Mouse (Mus musculus) gastrocnemius, postnatal 36 days (tissue): ENCODE results near the gene Usp12. TPM values are rescaled to one million over a fixed set of nuclear protein-coding genes. Genes with fewer than 3 reads are reported as not detected.

ENCODE experiments used
- DNase-seq, 2 experiments: peaks; one replicate each; pipeline ENCODE4 v3.0.0; 2022
- intact Hi-C: fragments of 180-260 bp; cut with DNase I; formaldehyde crosslinking; loops from one replicate; pipeline ENCODE4 v1.15.1; 2025
- long read RNA-seq, 2 experiments: library from polyadenylated mRNA; stranded (forward); transcript quantifications; one replicate each; pipeline ENCODE4 v2.0.0; 2021
- total RNA-seq, 2 experiments: library from RNA; stranded (reverse); gene quantifications; 2 replicates each; pipeline ENCODE4 v1.2.3; 2021

Gene Usp12
- 10 to 100 TPM; 15.9 to 16.8 TPM for total RNA-seq
- long read RNA-seq, experiment 1, full-length matches to known transcripts, result 1 of 8 reads
- long read RNA-seq, experiment 1, partial matches to known transcripts, result 0 of 8 reads
- long read RNA-seq, experiment 1, other reads (novel, unspliced or antisense), result 7 of 8 reads
- long read RNA-seq, experiment 2, full-length matches to known transcripts, result 1 of 8 reads
- long read RNA-seq, experiment 2, partial matches to known transcripts, result 0 of 8 reads
- long read RNA-seq, experiment 2, other reads (novel, unspliced or antisense), result 7 of 8 reads

DNA sequence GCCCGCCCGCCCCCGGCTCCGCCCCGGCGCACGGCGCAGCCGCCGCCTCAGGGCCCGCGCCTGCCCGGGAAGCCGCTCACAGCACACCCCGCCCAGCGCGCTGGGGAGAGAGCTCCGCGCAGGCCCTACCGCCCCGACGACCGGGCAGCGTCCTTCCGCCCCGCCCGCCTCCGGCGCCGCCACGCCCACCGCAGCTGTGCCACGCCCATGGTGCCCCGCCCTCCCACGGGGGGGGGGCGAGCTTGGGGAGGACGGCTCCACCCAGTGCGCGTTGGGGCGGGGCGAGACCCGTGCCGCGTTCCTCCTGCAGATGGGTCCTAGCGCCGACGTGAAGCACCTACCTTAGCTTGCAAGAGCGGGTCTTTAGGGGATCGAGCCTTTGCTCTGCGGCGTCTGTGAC, at the start of gene Usp12:
TSS of gene Usp12 (minus strand) at position 154 of the 400 bp plus-strand sequence.
- DNase-seq, result peak; percentile 96 to 99
- intact Hi-C loops, result loop anchor here (2.0 to 10.0 kb wide), 2 partner anchors 38 to 570 kb away; partner anchors contain the start of genes Rnf6 and Rpl21

- intact Hi-C loops, result loop anchor here (5.0 kb wide), 1 partner anchor 137 kb away; no protein-coding TSS in a partner anchor
- DNase-seq, result no peak
Measured at GRCm38 (mm10) chr5:146844301-146844941, 49.6 kb upstream of the Usp12 start.

- DNase-seq, result no peak
- intact Hi-C loops, result loop anchor here (5.0 kb wide), 1 partner anchor 135 kb away; no protein-coding TSS in a partner anchor
Measured at GRCm38 (mm10) chr5:146841996-146842395, 47.2 kb upstream of the Usp12 start.

DNA sequence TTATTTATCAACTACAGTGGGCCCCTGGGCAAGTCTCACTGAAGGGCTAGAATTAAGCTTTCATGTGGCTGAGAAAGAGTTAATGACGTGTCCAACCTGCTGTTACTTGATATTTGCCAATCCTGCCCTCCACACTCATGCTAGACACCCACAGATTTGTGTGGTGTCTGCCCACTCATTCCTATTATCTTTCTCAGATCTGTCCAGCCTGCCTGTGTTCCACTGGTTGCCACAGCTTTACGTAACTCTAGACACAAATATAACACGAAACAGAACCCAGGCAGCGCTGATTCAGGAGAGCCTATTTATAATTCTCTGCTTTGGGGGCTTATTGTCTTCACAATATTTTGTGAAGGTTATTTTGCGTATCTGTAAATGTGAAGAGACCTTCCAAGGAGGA, 46.5 kb upstream of the Usp12 start:
- intact Hi-C loops, result loop anchor here (5.0 kb wide), 1 partner anchor 134 kb away; no protein-coding TSS in a partner anchor

GRCm38 (mm10) chr5:146840422-146840821, 45.6 kb upstream of the Usp12 start:
- intact Hi-C loops, result loop anchor here (5.0 kb wide), 1 partner anchor 133 kb away; no protein-coding TSS in a partner anchor

More for the DNA sequence above, 46.5 kb upstream of the Usp12 start:
- DNase-seq, result no peak

GRCm38 (mm10) chr5:146839760-146840159, 45.0 kb upstream of the Usp12 start:
- intact Hi-C loops, result loop anchor here (5.0 kb wide), 1 partner anchor 132 kb away; no protein-coding TSS in a partner anchor
- no peak for DNase-seq

More at GRCm38 (mm10) chr5:146840422-146840821, 45.6 kb upstream of the Usp12 start:
- DNase-seq, result no peak

GRCm38 (mm10) chr5:146838836-146839648, 44.2 kb upstream of the Usp12 start:
- intact Hi-C loops, result no loop called here
- no peak for DNase-seq

- no peak for DNase-seq
- intact Hi-C loops, result no loop called here
Measured at GRCm38 (mm10) chr5:146837967-146838720, 43.3 kb upstream of the Usp12 start.

- DNase-seq, result no peak
- intact Hi-C loops, result no loop called here
Measured at GRCm38 (mm10) chr5:146834959-146835358, 40.2 kb upstream of the Usp12 start.

- intact Hi-C loops, result loop anchor here (2.0 kb wide), 1 partner anchor 39 kb away; the partner anchor contains the start of gene Usp12
- no peak for DNase-seq
Measured at GRCm38 (mm10) chr5:146833673-146834201, 38.9 kb upstream of the Usp12 start.

DNA sequence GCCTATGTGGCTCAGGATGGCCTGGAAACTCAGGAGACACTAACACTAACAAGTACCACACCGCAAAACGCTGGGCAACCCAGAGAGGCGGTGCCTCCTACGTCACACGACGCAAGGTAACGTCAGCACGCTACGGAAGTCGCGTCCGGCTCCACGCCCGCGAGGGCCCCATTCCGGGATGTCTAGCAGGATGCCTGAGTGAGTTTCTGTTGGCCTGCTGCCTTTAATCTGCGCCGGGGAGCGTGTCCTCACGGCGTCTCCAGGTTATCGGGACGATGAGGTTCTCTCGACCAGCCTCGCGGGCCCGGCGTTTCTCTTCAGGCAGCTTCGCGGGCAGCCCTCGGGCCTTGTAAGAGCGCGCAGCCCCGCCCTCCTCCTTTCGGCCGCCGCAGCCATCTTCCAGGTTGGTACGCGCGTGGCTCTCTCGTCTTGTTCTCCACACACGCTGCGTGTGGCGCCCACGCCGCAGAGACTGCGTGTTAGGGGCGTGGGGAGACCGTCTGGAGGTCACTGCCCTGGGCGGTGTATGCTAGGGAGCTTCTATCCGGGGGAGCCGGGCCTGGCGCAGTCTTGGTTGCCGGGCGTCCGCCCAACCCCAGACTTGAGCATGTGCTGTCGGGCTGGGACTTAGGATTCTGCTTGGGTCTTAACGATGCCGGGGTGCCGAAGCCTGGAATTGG, 38.1 kb upstream of the Usp12 start, which contains the start of gene Rpl21:
TSS of gene Rpl21 (plus strand) at position 122 of the 680 bp plus-strand sequence.
- intact Hi-C loops, result loop anchor here (2.0 kb wide), 1 partner anchor 38 kb away; the partner anchor contains the start of gene Usp12
- peak; percentile 89 to 98 for DNase-seq

GRCm38 (mm10) chr5:146832435-146832768, 37.6 kb upstream of the Usp12 start:
- intact Hi-C loops, result loop anchor here (2.0 kb wide), 1 partner anchor 38 kb away; the partner anchor contains the start of gene Usp12
- no peak for DNase-seq

DNA sequence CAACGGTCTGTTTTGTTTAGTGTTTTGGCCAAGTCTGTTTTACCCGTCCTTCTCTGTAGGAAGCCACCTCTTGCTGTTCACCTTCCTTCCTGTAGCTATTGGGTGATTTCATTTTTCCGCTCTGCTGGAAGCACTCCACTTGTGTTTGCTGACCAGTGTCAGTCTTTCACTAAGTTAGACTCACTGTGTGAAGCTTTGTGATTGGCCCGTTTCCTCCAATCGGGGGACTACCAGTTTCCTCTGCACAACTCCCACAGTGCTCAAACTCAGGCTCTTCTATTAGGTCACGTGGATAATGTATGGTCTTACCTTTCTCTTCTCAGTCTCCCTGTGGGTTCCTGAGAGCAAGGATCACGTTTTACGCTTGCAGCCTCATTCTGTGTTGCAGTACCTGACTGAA, 34.7 kb upstream of the Usp12 start:
- no peak for DNase-seq
- intact Hi-C loops, result no loop called here

DNA sequence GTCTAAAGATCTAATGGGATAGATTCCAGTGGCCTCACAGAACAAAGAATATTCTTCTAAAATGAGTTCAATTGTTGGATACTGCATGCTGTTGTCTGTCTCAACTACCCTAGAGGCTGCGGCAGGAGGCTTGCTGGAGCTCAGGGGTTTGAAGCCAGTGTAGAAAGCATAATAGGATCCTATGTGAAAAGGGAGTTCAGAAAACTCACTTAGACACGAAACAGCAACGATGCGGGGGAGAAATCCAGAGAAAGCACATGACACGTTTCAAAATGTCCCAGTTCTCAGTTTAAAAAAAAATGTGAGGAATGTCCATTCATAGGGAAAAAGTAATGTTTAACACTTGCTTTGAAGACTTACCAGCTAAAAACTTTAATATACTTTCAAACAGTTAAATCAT, 28.2 kb upstream of the Usp12 start:
- intact Hi-C loops, result no loop called here
- no peak for DNase-seq

DNA sequence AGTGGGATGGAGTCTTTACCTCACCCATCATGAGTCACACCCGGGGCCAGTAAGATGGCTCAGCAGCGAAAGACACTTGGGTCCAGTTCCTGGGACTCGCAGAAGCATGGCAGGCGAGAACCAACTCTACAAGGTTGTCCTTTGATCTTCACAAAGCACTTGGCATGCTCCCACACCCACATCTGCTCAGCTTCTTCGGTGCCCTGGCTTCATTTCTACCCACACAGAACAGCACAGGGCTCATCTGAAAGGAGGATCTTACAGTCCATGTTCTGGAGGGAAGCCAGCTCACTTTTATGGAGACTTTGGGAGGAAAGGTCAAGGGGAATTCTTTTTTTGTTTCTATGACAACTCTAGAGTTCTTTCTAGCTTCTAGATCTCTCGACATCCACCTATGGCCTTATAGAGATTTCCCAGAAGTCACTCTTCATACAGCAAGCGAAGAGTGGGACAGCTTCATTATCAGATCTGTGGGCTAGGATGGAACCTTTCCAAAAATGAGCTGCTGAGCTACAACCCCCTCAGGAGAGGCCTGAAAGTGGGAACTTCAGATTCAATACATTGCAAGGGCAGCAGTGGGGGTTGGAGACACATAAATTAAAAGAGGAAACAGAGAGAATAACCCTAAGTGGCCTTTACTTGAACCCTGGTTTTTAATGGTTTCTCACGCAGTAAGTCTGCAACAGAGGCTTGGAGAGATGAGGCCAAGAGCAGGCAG, 24.3 kb upstream of the Usp12 start:
- DNase-seq, result no peak
- intact Hi-C loops, result no loop called here

GRCm38 (mm10) chr5:146817583-146817982, 22.8 kb upstream of the Usp12 start:
- DNase-seq, result no peak
- intact Hi-C loops, result no loop called here

DNA sequence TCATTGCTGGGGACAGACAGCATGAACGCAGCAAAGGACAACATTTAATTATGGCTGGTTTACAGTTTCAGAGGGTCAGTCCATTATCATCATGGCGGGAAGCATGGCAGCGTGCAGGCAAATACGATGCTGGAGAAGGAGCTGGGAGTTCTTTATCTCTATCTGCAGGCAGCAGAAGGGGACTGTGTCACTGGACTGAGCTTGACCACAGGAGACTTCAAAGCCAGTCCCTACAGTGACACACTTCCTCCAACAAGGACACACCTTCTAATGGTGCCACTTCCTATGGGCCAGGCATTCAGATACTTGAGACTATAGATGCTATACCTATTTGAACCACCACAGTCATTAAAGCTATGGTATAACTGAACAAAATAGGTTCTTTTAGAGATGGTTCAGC, 20.6 kb upstream of the Usp12 start:
- no peak for DNase-seq
- intact Hi-C loops, result no loop called here

DNA sequence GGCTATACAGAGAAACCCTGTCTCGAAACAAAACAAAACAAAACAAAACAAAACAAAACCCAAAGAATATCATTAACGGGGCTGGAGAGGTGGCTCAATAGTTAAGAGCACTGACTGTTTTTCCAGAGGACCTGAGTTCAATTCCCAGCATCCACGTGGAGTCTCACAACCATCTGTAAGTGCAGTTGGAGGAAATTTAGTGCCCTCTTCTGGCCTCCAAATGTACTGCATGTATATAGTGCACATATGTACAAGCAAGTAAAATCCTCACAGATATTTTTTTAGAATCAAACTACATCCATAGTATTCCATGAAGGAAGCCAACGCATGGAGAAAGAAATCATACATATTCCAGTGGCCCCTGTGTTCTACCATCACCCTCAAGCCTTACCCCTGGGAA, 18.6 kb upstream of the Usp12 start:
- intact Hi-C loops, result no loop called here
- no peak for DNase-seq
